Mouse (Mus musculus) brown adipose tissue, adult 24 weeks (tissue): ENCODE results near the gene Tgif2lx2. TPM values are rescaled to one million over a fixed set of nuclear protein-coding genes. Genes with fewer than 3 reads are reported as not detected.
"Not testable (repeated sequence)": the region's sequence is repeated elsewhere in the genome, so short reads cannot be mapped to it uniquely, and the experiment has no call there.

Experiments
- H3K27ac ChIP-seq: fragments of 200-500 bp; replicated peaks from 2 replicates; pipeline ENCODE4 v1.5.1; 2012; ENCODE audit warnings: low read depth, mild to moderate bottlenecking, low read length
- H3K4me1 ChIP-seq: fragments of 200-500 bp; 2 replicates; pipeline ENCODE4 v1.6.1; 2012; ENCODE audit warnings: low read length, mixed read lengths; ENCODE audit not compliant: control insufficient read depth, insufficient read depth, insufficient read length
- H3K4me3 ChIP-seq: fragments of 200-500 bp; 2 replicates; pipeline ENCODE4 v1.5.1; 2012; ENCODE audit warnings: low read depth, mild to moderate bottlenecking, low read length, moderate library complexity; ENCODE audit not compliant: insufficient read depth
- polyA plus RNA-seq: library from polyadenylated mRNA; stranded (reverse); fragments of >200 nt; gene quantifications from 2 replicates; pipeline ENCODE4 v1.2.4, GENCODE M21; 2012; ENCODE audit not compliant: missing spikeins, insufficient read depth, insufficient read length

The Tgif2lx2 gene
- not detected in 2 replicates for polyA plus RNA-seq

DNA sequence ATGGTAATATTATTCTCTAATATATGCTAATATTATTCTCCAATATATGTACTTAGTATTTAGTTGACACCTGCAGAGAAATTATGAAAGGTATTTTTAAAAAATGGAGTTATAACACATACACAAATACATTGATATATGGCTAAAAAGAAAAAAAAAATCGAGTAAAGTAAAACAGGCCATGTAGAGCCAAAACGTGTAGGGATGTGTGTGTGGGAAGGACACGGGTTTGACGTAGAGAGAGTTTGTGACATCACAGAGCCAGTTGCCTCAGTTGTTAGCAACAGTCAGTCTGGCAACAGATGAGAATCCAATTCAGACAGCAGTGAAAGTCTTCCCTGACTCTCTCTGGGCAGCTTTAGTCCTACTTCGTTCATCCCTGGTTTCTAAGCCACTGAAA lies at the start of gene Tgif2lx2:
Tgif2lx2 (plus strand) TSS at position 301 of the 400 bp plus-strand sequence.
- H3K27ac ChIP-seq, H3K4me3 ChIP-seq, H3K4me1 ChIP-seq: not testable (repeated sequence)

Other genes with a start within 250 kb of the Tgif2lx2 start
- gene Tgif2lx1, start 53.5 kb downstream of the Tgif2lx2 start, polyA plus RNA-seq = not detected in 2 replicates